Mouse (Mus musculus) bone marrow macrophage, adult 2 months (primary cell): ENCODE results near the gene Nlrp3. TPM values are rescaled to one million over a fixed set of nuclear protein-coding genes. Genes with fewer than 3 reads are reported as not detected.

Experiments
- H3K27ac ChIP-seq: 2 replicates; pipeline ENCODE4 v1.5.1; 2012; ENCODE audit warnings: low read depth, low read length; ENCODE audit not compliant: insufficient read depth
- H3K4me1 ChIP-seq: 2 replicates; pipeline ENCODE4 v1.6.1; 2012; ENCODE audit warnings: low read length; ENCODE audit not compliant: control insufficient read depth, insufficient read depth
- H3K4me3 ChIP-seq: 2 replicates; pipeline ENCODE4 v1.5.1; 2012; ENCODE audit warnings: mild to moderate bottlenecking, low read length, moderate library complexity; ENCODE audit not compliant: insufficient read depth
- CTCF ChIP-seq: IDR thresholded peaks from 2 replicates; pipeline ENCODE4 v1.5.1; 2012; ENCODE audit warnings: low read depth, mild to moderate bottlenecking, low read length, moderate library complexity
- POLR2A ChIP-seq: IDR thresholded peaks from 2 replicates; pipeline ENCODE4 v1.6.1; 2012; ENCODE audit warnings: mild to moderate bottlenecking, low read depth, low read length, borderline replicate concordance
- polyA plus RNA-seq: library from polyadenylated mRNA; stranded (reverse); fragments of >200 nt; gene quantifications from 2 replicates; pipeline ENCODE4 v1.2.4, GENCODE M21; 2012; ENCODE audit not compliant: missing spikeins, insufficient read depth, insufficient read length

The Nlrp3 gene
- polyA plus RNA-seq, 1 experiment, result 52.3 TPM

- H3K27ac ChIP-seq, result no peak overlapping the region
- no peak overlapping the region for H3K4me3 ChIP-seq
- no peak for TF ChIP-seq CTCF
- no peak for TF ChIP-seq POLR2A
- peaks cover 27% of the 10 kb centered on the region for H3K4me1 ChIP-seq
Measured at GRCm38 (mm10) chr11:59513556-59513955, 27.8 kb upstream of the Nlrp3 start.

GRCm38 (mm10) chr11:59514381-59514780 lies 27.0 kb upstream of the Nlrp3 start:
- no peak overlapping the region for H3K27ac ChIP-seq
- H3K4me1 ChIP-seq, result peaks cover 26% of the 10 kb centered on the region
- H3K4me3 ChIP-seq, result no peak overlapping the region
- TF ChIP-seq POLR2A (no peak), CTCF (no peak)

- TF ChIP-seq CTCF (no peak), POLR2A (no peak)
- Histone ChIP-seq H3K4me1 (peaks cover 28% of the 10 kb centered on the region), H3K4me3 (no peak overlapping the region), H3K27ac (peak overlapping the region; percentile 33; the same call in 1 of the 2 replicates)
Measured at GRCm38 (mm10) chr11:59514789-59515188, 26.6 kb upstream of the Nlrp3 start.

GRCm38 (mm10) chr11:59517441-59517840 lies 23.9 kb upstream of the Nlrp3 start:
- Histone ChIP-seq H3K27ac (no peak overlapping the region), H3K4me1 (peaks cover 31% of the 10 kb centered on the region), H3K4me3 (no peak overlapping the region)
- no peak for TF ChIP-seq CTCF
- no peak for TF ChIP-seq POLR2A

- H3K4me3 ChIP-seq, result no peak overlapping the region
- TF ChIP-seq CTCF, result no peak
- no peak for TF ChIP-seq POLR2A
- peaks cover 31% of the 10 kb centered on the region for H3K4me1 ChIP-seq
- peak overlapping the region; percentile 38; the same call in 1 of the 2 replicates for H3K27ac ChIP-seq
Measured at GRCm38 (mm10) chr11:59518226-59518625, 23.1 kb upstream of the Nlrp3 start.

GRCm38 (mm10) chr11:59519741-59520495 lies 21.4 kb upstream of the Nlrp3 start:
- TF ChIP-seq CTCF, result no peak
- TF ChIP-seq POLR2A, result no peak
- peaks cover 23% of the 10 kb centered on the region for H3K4me1 ChIP-seq
- no peak overlapping the region for H3K27ac ChIP-seq
- H3K4me3 ChIP-seq, result no peak overlapping the region

- no peak for TF ChIP-seq POLR2A
- TF ChIP-seq CTCF, result no peak
- no peak overlapping the region for H3K27ac ChIP-seq
- no peak overlapping the region for H3K4me3 ChIP-seq
- peaks cover 37% of the 10 kb centered on the region for H3K4me1 ChIP-seq
Measured at GRCm38 (mm10) chr11:59524150-59524549, 17.2 kb upstream of the Nlrp3 start.

GRCm38 (mm10) chr11:59525237-59525636 lies 16.1 kb upstream of the Nlrp3 start:
- peak overlapping the region; percentile 81 for H3K27ac ChIP-seq
- peaks cover 40% of the 10 kb centered on the region for H3K4me1 ChIP-seq
- peak overlapping the region; percentile 57 for H3K4me3 ChIP-seq
- TF ChIP-seq POLR2A (no peak), CTCF (peak; percentile 97)

GRCm38 (mm10) chr11:59526472-59527080 lies 14.8 kb upstream of the Nlrp3 start, which contains the start of gene Zkscan17:
Gene Zkscan17, minus strand, starts transcription at chr11:59526751.
- H3K27ac ChIP-seq, result peak within 1 kb of the TSS; percentile 96
- peak within 1 kb of the TSS; percentile 57 for H3K4me3 ChIP-seq
- TF ChIP-seq POLR2A, result no peak
- peak; percentile 27; the same call in 1 of the 2 replicates for TF ChIP-seq CTCF
- peaks cover 44% of the 10 kb centered on the region for H3K4me1 ChIP-seq

GRCm38 (mm10) chr11:59530221-59530620 lies 11.1 kb upstream of the Nlrp3 start:
- Histone ChIP-seq H3K4me3 (no peak overlapping the region), H3K4me1 (peaks cover 60% of the 10 kb centered on the region)
- TF ChIP-seq POLR2A, result no peak
- TF ChIP-seq CTCF, result no peak

More at GRCm38 (mm10) chr11:59530221-59530620, 11.1 kb upstream of the Nlrp3 start:
- no peak overlapping the region for H3K27ac ChIP-seq
